Mouse (Mus musculus) hindbrain, embryonic 13.5 days (tissue): ENCODE measurements at regions not wholly inside any gene's neighbourhood (a gene's known extent, or its start where the extent isn't known, plus 50 kb on each side); places are given as distances from the start of the nearest gene placed in this dataset.

Experiments
- ATAC-seq: fragments of 200-750 bp; cut with Nextera tagmentation; 2 replicates; pipeline ENCODE4 v1.8.0; 2017; ENCODE audit warnings: moderate TSS enrichment; ENCODE audit not compliant: low FRiP score
- H3K27ac ChIP-seq: fragments of 300-500 bp; sonication (generic); 2 replicates; pipeline ENCODE4 v1.5.1; 2015; ENCODE audit warnings: inconsistent platforms, mild to moderate bottlenecking, moderate library complexity
- H3K27me3 ChIP-seq: fragments of 300-500 bp; sonication (generic); 2 replicates; pipeline ENCODE4 v1.6.1; 2015; ENCODE audit warnings: mild to moderate bottlenecking, inconsistent platforms
- H3K36me3 ChIP-seq: fragments of 300-500 bp; sonication (generic); 2 replicates; pipeline ENCODE4 v1.6.1; 2015; ENCODE audit warnings: mild to moderate bottlenecking, inconsistent platforms
- H3K4me1 ChIP-seq: fragments of 300-500 bp; sonication (generic); replicated peaks from 2 replicates; pipeline ENCODE4 v1.6.1; 2015; ENCODE audit warnings: inconsistent platforms
- H3K4me2 ChIP-seq: fragments of 300-500 bp; sonication (generic); 2 replicates; pipeline ENCODE4 v1.6.1; 2015; ENCODE audit warnings: inconsistent platforms, mild to moderate bottlenecking, moderate library complexity
- H3K4me3 ChIP-seq: fragments of 300-500 bp; sonication (generic); 2 replicates; pipeline ENCODE4 v1.5.1; 2015; ENCODE audit warnings: mild to moderate bottlenecking, inconsistent platforms
- H3K9ac ChIP-seq: fragments of 300-500 bp; sonication (generic); 2 replicates; pipeline ENCODE4 v1.6.1; 2015; ENCODE audit warnings: mild to moderate bottlenecking, inconsistent platforms
- H3K9me3 ChIP-seq: fragments of 300-500 bp; sonication (generic); 2 replicates; pipeline ENCODE4 v1.6.1; 2016; ENCODE audit warnings: inconsistent platforms
- WGBS: fragments of 180-500 bp; shearing (Covaris S2); methylation state at CpG from one replicate; pipeline ENCODE4 v1.1.7; 2015; 5-methylcytosine and 5-hydroxymethylcytosine counted together

DNA sequence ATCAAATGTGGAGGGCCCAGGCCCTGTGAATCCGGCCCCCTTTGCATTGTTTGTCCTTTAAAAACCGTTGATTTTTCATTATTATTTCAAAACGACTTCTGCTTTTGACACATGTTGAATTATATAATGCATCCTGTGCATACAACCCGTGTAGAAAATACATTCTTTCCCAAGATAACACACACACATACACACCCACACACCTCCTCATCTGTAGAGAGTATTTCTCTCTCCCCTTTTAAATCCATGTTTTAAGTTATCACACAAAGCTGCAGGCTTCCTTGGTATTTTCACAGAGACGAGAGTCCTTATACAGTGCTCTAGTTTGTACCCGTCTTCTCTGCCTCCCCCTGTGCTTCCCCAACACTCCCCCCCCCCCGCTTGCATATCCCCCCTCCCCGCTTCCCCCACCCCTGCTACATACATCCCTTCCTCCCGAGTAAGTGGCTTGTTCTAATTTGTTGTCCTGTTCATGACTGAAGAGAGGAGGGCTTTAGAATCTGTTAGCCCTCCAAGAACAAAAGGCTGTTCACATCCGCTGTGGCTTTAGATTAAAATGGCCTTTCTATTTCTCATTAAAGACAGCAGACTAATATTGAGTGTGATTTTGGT, 95.8 kb upstream of the Errfi1 start:
- Histone ChIP-seq H3K36me3 (no peaks in the 10 kb centered on the region), H3K4me2 (peak overlapping the region; percentile 30), H3K9ac (peak overlapping the region; percentile 59), H3K9me3 (no peaks in the 10 kb centered on the region), H3K4me3 (no peak overlapping the region), H3K27me3 (no peaks in the 10 kb centered on the region), H3K27ac (peak overlapping the region; percentile 95), H3K4me1 (peaks cover 32% of the 10 kb centered on the region)
- ATAC-seq = peak; percentile 73
- WGBS = 19% methylated on average over 10 of the region's 10 CpGs

DNA sequence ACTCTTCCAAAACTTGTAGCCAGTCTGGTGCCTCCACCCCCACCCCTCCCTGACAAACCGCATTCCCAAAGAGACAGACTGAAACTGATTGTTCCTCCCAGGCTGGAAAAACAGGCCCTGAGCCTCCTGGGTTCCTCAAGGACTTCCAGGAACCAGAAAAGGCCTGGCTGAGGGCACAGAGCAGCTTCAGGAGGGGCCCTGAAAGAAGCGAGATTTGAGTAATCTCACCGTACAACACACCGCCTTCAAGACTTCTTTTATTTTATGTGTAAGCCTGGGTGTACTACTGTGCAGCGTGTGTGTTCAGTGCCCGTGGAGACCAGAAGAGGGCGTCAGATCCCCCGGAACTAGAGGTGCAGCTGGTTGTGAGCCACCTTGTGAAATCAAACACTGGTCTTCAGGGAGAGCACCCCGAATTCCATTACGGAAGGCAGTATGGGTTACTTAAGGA, 96.4 kb upstream of the Errfi1 start:
- H3K27me3 ChIP-seq = no peaks in the 10 kb centered on the region
- H3K36me3 ChIP-seq = no peaks in the 10 kb centered on the region
- no peaks in the 10 kb centered on the region for H3K9me3 ChIP-seq
- H3K9ac ChIP-seq = peak overlapping the region; percentile 59
- H3K4me2 ChIP-seq = no peak overlapping the region
- no peak for ATAC-seq
- peaks cover 32% of the 10 kb centered on the region for H3K4me1 ChIP-seq
- 61% methylated on average over 10 of the region's 10 CpGs for WGBS
- H3K27ac ChIP-seq = peak overlapping the region; percentile 95
- H3K4me3 ChIP-seq = no peak overlapping the region

DNA sequence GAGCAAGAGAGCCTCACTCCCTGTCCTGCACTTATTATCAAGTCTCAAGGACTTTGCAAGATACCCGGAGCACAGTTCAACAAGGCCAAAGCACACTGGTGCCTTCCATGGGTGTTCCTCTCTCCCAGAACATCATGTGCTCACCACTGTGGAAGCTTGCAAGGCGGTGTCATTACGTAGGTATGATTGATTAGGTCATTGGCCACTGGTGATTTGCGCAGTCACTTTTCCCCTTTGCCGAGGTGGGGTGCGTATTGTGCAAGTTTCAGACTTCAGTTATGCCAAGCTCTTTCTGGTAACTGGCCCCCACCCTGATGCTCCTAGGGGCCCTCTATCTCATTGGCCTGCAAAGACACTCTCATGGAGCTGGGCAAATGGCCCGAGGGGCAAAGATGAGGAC, 98.3 kb upstream of the Errfi1 start:
- H3K9me3 ChIP-seq = no peaks in the 10 kb centered on the region
- no peak for ATAC-seq
- no peaks in the 10 kb centered on the region for H3K27me3 ChIP-seq
- H3K4me2 ChIP-seq = no peak overlapping the region
- H3K36me3 ChIP-seq = no peaks in the 10 kb centered on the region
- no peak overlapping the region for H3K27ac ChIP-seq
- WGBS = 94% methylated on average over 7 of the region's 7 CpGs
- H3K4me3 ChIP-seq = no peak overlapping the region
- H3K4me1 ChIP-seq = peaks cover 32% of the 10 kb centered on the region
- H3K9ac ChIP-seq = no peak overlapping the region

DNA sequence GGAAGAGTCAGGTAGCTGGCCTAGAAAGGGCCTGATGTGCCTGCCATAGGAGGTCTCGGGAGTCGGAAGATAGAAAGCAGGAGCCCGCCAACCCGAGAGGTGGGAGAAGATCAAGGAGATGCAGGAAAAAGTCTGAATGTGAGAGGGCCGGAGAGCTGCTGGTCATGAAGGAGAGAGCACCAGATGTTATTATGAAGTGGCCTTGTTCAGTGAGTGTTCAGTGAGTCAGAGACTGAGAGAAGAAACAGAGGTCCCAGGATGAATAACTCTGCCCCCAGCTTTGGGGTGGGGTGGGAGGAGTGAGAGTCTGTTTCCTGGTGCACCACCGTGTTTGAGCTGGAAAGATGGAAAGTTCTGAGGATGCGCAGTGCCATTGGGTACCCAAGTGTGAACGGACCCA, 100.2 kb upstream of the Slc45a1 start:
- H3K4me3 ChIP-seq = no peak overlapping the region
- no peak overlapping the region for H3K4me2 ChIP-seq
- H3K27me3 ChIP-seq = no peaks in the 10 kb centered on the region
- no peak overlapping the region for H3K27ac ChIP-seq
- ATAC-seq = no peak
- no peak overlapping the region for H3K9ac ChIP-seq
- H3K36me3 ChIP-seq = no peaks in the 10 kb centered on the region
- H3K9me3 ChIP-seq = no peaks in the 10 kb centered on the region
- H3K4me1 ChIP-seq = peaks cover 10% of the 10 kb centered on the region
- WGBS = 88% methylated on average over 8 of the region's 8 CpGs

DNA sequence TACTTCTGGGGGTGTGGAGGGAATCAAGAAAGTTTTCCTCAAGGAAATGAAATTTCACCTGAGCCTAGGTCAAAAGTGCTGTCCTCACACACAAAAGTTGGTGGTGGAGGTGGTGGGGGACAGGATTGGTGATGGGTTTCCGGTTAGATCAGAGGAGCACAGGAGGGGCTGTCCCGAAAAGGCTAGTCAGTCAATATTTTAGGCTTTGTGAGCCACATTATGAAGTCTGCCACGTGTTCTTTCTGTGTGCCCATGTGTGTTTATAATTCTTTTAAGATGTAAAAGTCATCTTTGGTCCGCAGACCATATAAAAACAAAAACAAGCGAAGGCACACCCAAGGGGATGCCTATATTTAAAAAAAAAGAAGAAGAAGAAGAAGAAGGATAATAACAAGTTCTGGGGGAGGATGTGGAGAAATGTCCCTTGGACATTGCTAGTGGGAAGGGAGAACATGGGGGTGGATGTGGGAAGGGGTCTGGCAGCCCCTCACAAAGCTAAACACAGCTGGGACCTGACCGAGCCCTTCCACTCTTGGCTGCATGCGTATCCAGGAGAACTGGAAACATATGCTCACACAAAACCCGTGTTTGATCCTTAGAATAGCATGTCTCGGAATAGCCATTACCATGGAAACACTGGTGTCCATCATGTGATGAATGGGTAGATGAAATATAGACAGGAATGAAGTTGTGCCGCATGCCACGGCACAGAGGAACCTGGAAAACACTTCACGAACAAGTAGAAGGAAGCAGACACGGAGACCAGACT, 98.7 kb upstream of the Slc45a1 start:
- Histone ChIP-seq H3K4me3 (no peak overlapping the region), H3K9me3 (no peaks in the 10 kb centered on the region), H3K9ac (no peak overlapping the region), H3K36me3 (no peaks in the 10 kb centered on the region), H3K27ac (no peak overlapping the region), H3K27me3 (no peaks in the 10 kb centered on the region), H3K4me2 (no peak overlapping the region), H3K4me1 (peaks cover 15% of the 10 kb centered on the region)
- WGBS = 62% methylated on average over 13 of the region's 13 CpGs
- ATAC-seq = no peak

DNA sequence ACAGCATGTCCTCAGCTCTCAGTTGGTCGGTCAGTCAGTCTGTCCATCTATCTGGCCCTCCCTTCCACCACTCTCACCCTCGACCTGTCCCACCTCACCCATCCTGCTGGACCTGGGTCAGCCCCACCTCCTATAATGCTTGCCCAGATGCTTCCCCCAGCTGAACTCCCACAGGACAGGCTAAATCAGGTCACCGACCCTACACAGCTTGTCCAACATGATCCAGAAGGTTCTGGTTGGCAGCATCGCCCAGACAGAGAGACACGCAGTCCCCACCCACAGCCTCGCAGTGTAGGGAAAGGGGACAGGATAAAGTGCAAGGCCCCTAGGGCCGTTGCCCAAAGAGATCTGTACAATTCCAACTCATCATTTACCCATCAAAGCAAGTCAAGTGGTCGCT, 97.1 kb upstream of the Slc45a1 start:
- whole genome bisulfite sequencing = 91% methylated on average over 8 of the region's 8 CpGs
- H3K4me2 ChIP-seq = no peak overlapping the region
- no peak overlapping the region for H3K4me3 ChIP-seq
- no peak for ATAC-seq
- no peaks in the 10 kb centered on the region for H3K36me3 ChIP-seq
- H3K27ac ChIP-seq = no peak overlapping the region
- H3K27me3 ChIP-seq = no peaks in the 10 kb centered on the region
- no peaks in the 10 kb centered on the region for H3K9me3 ChIP-seq
- no peak overlapping the region for H3K9ac ChIP-seq
- H3K4me1 ChIP-seq = peaks cover 18% of the 10 kb centered on the region

DNA sequence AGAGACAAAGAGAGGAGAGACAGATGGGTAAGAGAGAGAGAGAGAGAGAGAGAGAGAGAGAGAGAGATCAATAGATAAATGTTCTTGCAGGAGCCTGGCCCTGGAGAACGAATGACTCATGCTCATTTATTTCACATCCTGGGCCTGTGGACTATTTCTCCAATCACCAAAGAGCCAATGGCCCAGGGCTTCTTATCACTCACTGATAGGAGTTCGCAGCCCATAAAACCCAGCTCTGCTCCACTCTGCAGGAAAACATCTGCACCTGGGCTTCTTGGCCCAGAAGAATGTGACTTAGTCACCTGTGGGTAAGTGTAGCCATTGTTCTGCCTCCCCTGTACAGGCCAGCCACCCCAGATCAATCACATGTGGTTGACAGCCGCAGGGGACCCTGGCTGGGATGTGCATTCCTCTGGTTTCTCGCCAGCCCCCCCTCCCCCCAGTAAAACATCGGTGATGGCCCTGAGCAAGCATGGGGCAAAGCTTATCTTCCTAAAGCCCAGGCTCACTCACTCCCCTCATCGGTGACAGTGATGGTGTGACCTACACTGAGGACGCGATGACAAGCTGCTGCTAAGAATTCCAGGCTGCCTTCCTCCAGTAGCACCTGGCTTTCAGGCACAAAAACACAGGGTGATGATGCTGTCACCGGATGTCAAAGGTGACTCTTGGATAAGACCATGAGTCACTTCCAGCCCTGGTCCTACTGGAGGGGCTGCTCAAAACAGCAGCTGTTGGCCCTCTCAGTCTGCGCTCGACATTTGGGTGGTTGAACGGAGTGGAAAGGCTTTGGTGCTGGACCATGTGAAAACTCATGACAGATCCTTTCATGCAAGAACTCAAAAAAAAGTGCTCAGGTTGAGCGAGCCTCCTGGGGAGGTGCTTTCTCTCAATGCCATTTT, 96.4 kb upstream of the Slc45a1 start:
- Histone ChIP-seq H3K27ac (no peak overlapping the region), H3K9ac (no peak overlapping the region), H3K4me1 (peaks cover 18% of the 10 kb centered on the region), H3K4me3 (no peak overlapping the region), H3K4me2 (no peak overlapping the region), H3K9me3 (no peaks in the 10 kb centered on the region), H3K27me3 (no peaks in the 10 kb centered on the region), H3K36me3 (no peaks in the 10 kb centered on the region)
- no peak for ATAC-seq
- WGBS = 67% methylated on average over 13 of the region's 13 CpGs

DNA sequence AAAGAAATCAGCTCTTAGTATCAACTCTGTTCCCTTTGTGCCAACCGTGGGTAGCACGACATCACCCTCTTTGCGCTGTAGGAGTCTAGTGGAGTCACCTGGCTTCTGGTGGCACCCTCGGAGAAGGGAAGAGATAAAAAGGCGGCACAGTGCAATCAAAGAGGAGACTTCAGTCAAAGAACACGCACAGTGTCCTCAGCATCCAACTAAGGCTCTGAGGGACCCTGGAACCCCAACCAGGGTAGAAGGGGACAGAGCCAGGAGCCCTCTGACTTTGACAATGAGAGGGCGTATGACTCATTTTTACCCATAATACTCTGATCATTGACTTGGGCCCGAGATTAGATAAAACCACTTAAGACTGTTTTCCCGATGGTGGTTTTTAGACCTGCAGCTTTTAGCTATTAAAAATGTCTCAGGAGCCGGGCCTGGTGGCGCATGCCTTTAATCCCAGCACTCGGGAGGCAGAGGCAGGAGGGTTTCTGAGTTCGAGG, 94.5 kb upstream of the Slc45a1 start:
- WGBS = 91% methylated on average over 13 of the region's 13 CpGs
- H3K36me3 ChIP-seq = no peaks in the 10 kb centered on the region
- H3K4me3 ChIP-seq = no peak overlapping the region
- H3K9ac ChIP-seq = no peak overlapping the region
- peak overlapping the region; percentile 72 for H3K27ac ChIP-seq
- no peaks in the 10 kb centered on the region for H3K27me3 ChIP-seq
- no peak for ATAC-seq
- H3K9me3 ChIP-seq = no peaks in the 10 kb centered on the region
- H3K4me2 ChIP-seq = no peak overlapping the region
- H3K4me1 ChIP-seq = peaks cover 22% of the 10 kb centered on the region

DNA sequence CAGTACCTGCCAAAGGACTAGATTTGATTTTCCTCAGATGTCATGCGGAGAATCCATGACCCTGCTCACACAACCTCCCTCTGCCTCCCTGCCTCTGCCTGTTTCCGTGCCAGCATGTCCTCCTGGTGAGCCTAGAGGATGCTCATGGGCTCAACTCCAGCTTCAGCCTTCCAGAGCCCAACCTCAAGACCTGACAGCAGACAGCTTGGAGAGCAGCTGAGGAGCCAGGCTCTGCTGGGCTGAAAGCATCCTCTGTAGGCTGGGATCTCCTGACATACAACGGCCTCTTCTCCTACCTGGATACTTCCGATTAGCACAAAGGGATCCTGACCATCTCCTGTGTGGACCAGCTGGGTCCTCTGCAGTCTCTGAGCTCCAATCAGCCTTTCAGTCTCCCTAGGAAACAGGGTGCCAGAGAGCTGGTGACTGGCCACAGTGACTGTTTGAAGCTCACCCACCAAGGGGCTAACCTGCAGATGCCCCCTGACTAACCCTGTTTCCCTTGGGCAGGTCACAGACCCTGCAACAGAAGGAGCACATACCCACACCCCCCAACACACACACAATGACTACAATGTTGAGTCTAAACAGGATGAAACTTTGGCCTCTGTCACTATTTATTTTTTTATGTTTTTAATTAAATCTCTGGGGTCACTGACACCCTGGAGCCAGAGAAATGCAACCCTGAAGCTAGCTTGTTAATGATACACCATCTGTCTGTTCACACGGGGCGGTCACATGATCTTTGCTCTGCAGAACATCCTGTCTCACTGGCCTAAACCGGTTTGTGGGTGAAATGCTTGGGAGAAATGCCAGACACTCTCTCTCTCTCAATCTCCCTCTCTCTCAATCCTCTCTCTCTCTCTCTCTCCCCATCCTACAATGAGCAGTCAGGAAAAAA, 93.8 kb upstream of the Slc45a1 start:
- 49% methylated on average over 7 of the region's 7 CpGs for WGBS
- H3K9me3 ChIP-seq = no peaks in the 10 kb centered on the region
- peak; percentile 66; the same call in 1 of the 2 replicates for ATAC-seq

DNA sequence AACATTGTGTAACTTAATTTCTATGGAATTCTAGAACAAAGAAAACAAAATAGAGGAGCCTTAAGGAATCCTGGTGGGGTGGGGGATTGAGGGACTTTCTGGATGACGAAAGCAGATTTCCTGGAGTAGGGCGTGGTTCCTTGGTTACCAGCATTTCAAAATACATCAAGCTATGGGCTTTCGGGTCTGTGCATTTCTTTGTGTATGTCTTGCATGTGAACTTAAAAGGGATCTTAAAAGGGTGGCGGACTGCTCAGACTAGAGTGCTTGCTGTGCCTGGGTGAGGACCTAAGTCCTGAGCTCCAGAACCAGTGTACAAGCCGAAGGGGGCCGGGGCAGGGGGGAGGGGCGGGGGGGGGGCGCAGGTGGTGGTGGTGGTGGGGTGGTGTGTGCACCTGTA, 91.5 kb upstream of the Slc45a1 start:
- Histone ChIP-seq H3K27ac (peak overlapping the region; percentile 44; the same call in 1 of the 2 replicates), H3K9ac (no peak overlapping the region), H3K36me3 (no peaks in the 10 kb centered on the region), H3K4me3 (no peak overlapping the region), H3K4me2 (no peak overlapping the region), H3K4me1 (peaks cover 26% of the 10 kb centered on the region), H3K27me3 (no peaks in the 10 kb centered on the region), H3K9me3 (no peaks in the 10 kb centered on the region)
- 72% methylated on average over 8 of the region's 8 CpGs for WGBS
- 0 out of 2 replicates have a peak, but pooled peaks have one; percentile 39 for ATAC-seq

More for the DNA sequence above, 93.8 kb upstream of the Slc45a1 start:
- H3K4me1 ChIP-seq = peaks cover 22% of the 10 kb centered on the region
- no peaks in the 10 kb centered on the region for H3K36me3 ChIP-seq
- H3K27ac ChIP-seq = peak overlapping the region; percentile 72
- H3K4me2 ChIP-seq = no peak overlapping the region
- H3K4me3 ChIP-seq = no peak overlapping the region
- no peak overlapping the region for H3K9ac ChIP-seq
- H3K27me3 ChIP-seq = no peaks in the 10 kb centered on the region

DNA sequence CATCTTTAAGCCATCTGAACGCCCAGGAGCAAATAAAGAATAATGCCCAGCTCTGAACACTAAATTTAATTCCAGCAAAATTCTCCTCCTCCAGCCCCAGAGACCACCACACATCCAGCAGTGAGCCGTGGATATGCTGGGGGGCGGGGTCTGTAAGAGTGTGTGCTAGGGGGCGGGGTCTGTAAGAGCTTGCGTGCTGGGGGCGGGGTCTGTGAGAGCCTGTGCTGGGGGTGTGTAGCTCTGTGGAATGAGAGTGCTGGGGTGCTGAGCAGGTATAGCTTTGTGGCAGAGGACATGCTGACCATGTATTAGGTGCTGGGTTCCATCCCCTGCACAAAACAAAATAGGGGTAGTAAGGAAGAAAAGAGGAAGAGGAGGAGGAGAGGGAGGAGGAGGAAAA, 91.1 kb upstream of the Slc45a1 start:
- Histone ChIP-seq H3K27me3 (no peaks in the 10 kb centered on the region), H3K4me1 (peaks cover 22% of the 10 kb centered on the region), H3K27ac (no peak overlapping the region), H3K9ac (no peak overlapping the region), H3K9me3 (no peaks in the 10 kb centered on the region), H3K4me2 (no peak overlapping the region), H3K36me3 (no peaks in the 10 kb centered on the region), H3K4me3 (no peak overlapping the region)
- peak; percentile 57; the same call in 1 of the 2 replicates for ATAC-seq
- 20% methylated on average over 6 of the region's 6 CpGs for WGBS
